In genomic region chr9:88523335-88523668, GRCm38 (mm10) we compare ENCODE assay signal across 7 mouse cellular contexts. TPM values are rescaled to one million over a fixed set of nuclear protein-coding genes. Genes with fewer than 3 reads are reported as not detected.
DNase-seq lines count a peak whose midpoint lies in the region; ATAC-seq and TF ChIP-seq lines count a peak whose summit lies in the region.

No protein-coding gene starts in this region.

- H3K27me3 ChIP-seq in lung, postnatal 0 days (replicated peaks; ENCODE audit: insufficient read depth, low read length), result no peaks in the 10 kb centered on the region
- no peaks in the 10 kb centered on the region for H3K27me3 ChIP-seq in forebrain, embryonic 11.5 days (ENCODE audit: control insufficient read depth, insufficient read depth, low read length)
- no peaks in the 10 kb centered on the region for H3K27me3 ChIP-seq in limb, embryonic 13.5 days
- H3K27me3 ChIP-seq in stomach, embryonic 14.5 days (ENCODE audit: control insufficient read depth, insufficient read depth, low read length), result no peaks in the 10 kb centered on the region

- TF ChIP-seq CTCF in lung, postnatal 0 days (IDR thresholded peaks at IDR 0.05), result no peak

- peak overlapping the region; percentile 64 for H3K4me3 ChIP-seq in lung, postnatal 0 days (ENCODE audit: low read depth, low read length)
- peak overlapping the region; percentile 88 for H3K4me3 ChIP-seq in forebrain, embryonic 11.5 days (ENCODE audit: low read depth, low read length)
- peak overlapping the region; percentile 60 for H3K4me3 ChIP-seq in limb, embryonic 13.5 days
- peak overlapping the region; percentile 96 for H3K4me3 ChIP-seq in stomach, embryonic 14.5 days (ENCODE audit: low read depth, low read length)

- 1% methylated on average over 16 of the region's 16 CpGs for WGBS in lung, postnatal 0 days
- WGBS in forebrain, embryonic 11.5 days, result 2% methylated on average over 16 of the region's 16 CpGs
- under 1% methylated on average over 16 of the region's 16 CpGs for WGBS in limb, embryonic 13.5 days
- 1% methylated on average over 16 of the region's 16 CpGs for WGBS in stomach, embryonic 14.5 days

- no peak overlapping the region for H3K9ac ChIP-seq in lung, postnatal 0 days (replicated peaks; ENCODE audit: low read depth)
- peak overlapping the region; percentile 99 for H3K9ac ChIP-seq in forebrain, embryonic 11.5 days (ENCODE audit: low read length)
- peak overlapping the region; percentile 90 for H3K9ac ChIP-seq in limb, embryonic 13.5 days
- peak overlapping the region; percentile 50 for H3K9ac ChIP-seq in stomach, embryonic 14.5 days (replicated peaks; ENCODE audit: low read depth, low read length)

- ATAC-seq in lung, postnatal 0 days, result no peak
- no peak for ATAC-seq in forebrain, embryonic 11.5 days (replicated peaks; ENCODE audit: low FRiP score)
- ATAC-seq in limb, embryonic 13.5 days (ENCODE audit: low FRiP score, low read depth), result no peak; the same call in 1 of the 2 replicates
- no peak for ATAC-seq in stomach, embryonic 14.5 days (ENCODE audit: insufficient number of reproducible peaks, insufficient read depth, low FRiP score, low read depth)

- no peaks in the 10 kb centered on the region for H3K9me3 ChIP-seq in lung, postnatal 0 days (ENCODE audit: low read length)
- no peaks in the 10 kb centered on the region for H3K9me3 ChIP-seq in forebrain, embryonic 11.5 days (ENCODE audit: control insufficient read depth, low read length)
- H3K9me3 ChIP-seq in limb, embryonic 13.5 days, result no peaks in the 10 kb centered on the region
- H3K9me3 ChIP-seq in stomach, embryonic 14.5 days (ENCODE audit: control insufficient read depth, low read depth, low read length), result no peaks in the 10 kb centered on the region

- peak overlapping the region; percentile 92; the same call in 1 of the 2 replicates for H3K27ac ChIP-seq in lung, postnatal 0 days (ENCODE audit: low read length)
- peak overlapping the region; percentile 88 for H3K27ac ChIP-seq in forebrain, embryonic 11.5 days (ENCODE audit: low read depth, low read length)
- H3K27ac ChIP-seq in limb, embryonic 13.5 days, result peak overlapping the region; percentile 78
- H3K27ac ChIP-seq in stomach, embryonic 14.5 days (ENCODE audit: low read length), result peak overlapping the region; percentile 83

- no peaks in the 10 kb centered on the region for H3K36me3 ChIP-seq in lung, postnatal 0 days (ENCODE audit: insufficient read depth, low read length)
- no peaks in the 10 kb centered on the region; the same call in 1 of the 2 replicates for H3K36me3 ChIP-seq in forebrain, embryonic 11.5 days (ENCODE audit: control insufficient read depth, insufficient read depth, low read length)
- H3K36me3 ChIP-seq in limb, embryonic 13.5 days, result peaks cover 14% of the 10 kb centered on the region
- peaks cover 13% of the 10 kb centered on the region for H3K36me3 ChIP-seq in stomach, embryonic 14.5 days (ENCODE audit: control insufficient read depth, insufficient read depth, low read length)

- 0 out of 2 replicates have a peak, but pooled peaks cover 4% of the 10 kb centered on the region for H3K4me1 ChIP-seq in lung, postnatal 0 days (ENCODE audit: insufficient read depth, low read depth, low read length)
- 0 out of 2 replicates have a peak, but pooled peaks cover 2% of the 10 kb centered on the region for H3K4me1 ChIP-seq in forebrain, embryonic 11.5 days (replicated peaks; ENCODE audit: control insufficient read depth, insufficient read depth, low read length)
- peaks cover 16% of the 10 kb centered on the region for H3K4me1 ChIP-seq in limb, embryonic 13.5 days
- peaks cover 6% of the 10 kb centered on the region; the same call in 1 of the 2 replicates for H3K4me1 ChIP-seq in stomach, embryonic 14.5 days (ENCODE audit: control insufficient read depth, insufficient read depth, low read length)

- no peak for TF ChIP-seq EP300 in lung, postnatal 0 days (IDR thresholded peaks at IDR 0.05)

- no peak for DNase-seq in lung, postnatal 0 days (ENCODE audit: low spot score)
- no peak for DNase-seq in lung, postnatal 14 days
- DNase-seq in forebrain, embryonic 11.5 days (ENCODE audit: low spot score), result no peak
- no peak for DNase-seq in cerebellum, postnatal 25 days
- DNase-seq in right cerebral cortex, postnatal 10 days (ENCODE audit: low spot score in 2 of 2), result no peak

- peak overlapping the region; percentile 65 for H3K4me2 ChIP-seq in lung, postnatal 0 days (replicated peaks; ENCODE audit: low read depth, low read length)
- H3K4me2 ChIP-seq in forebrain, embryonic 11.5 days (ENCODE audit: low read depth, low read length, severe bottlenecking), result peak overlapping the region; percentile 74
- H3K4me2 ChIP-seq in limb, embryonic 13.5 days (replicated peaks), result peak overlapping the region; percentile 78
- peak overlapping the region; percentile 57 for H3K4me2 ChIP-seq in stomach, embryonic 14.5 days (replicated peaks; ENCODE audit: low read depth, low read length)

RNA-seq across cellular contexts. Expression of gene Zfp949, which starts 24.5 kb away (rescaled TPM):
- polyA plus RNA-seq in lung, postnatal 0 days (2015; fragmentation: Nextera tagmentation; extraction: Ambion mirVana), result 10.5 and 11.5 TPM in 2 replicates
- polyA plus RNA-seq in forebrain, embryonic 11.5 days (2014; fragmentation: Nextera tagmentation; extraction: Ambion mirVana), result 7.8 and 10.1 TPM in 2 replicates
- polyA plus RNA-seq in limb, embryonic 13.5 days (2015; fragmentation: Nextera tagmentation; extraction: Ambion mirVana), result 14.7 and 15.5 TPM in 2 replicates
- 10.1 and 16.1 TPM in 2 replicates for polyA plus RNA-seq in stomach, embryonic 14.5 days (2014; fragmentation: Nextera tagmentation; extraction: Ambion mirVana)

RNA-seq across cellular contexts. Expression of gene Syncrip, which starts 40.9 kb away (rescaled TPM):
- polyA plus RNA-seq in lung, postnatal 0 days (2015; fragmentation: Nextera tagmentation; extraction: Ambion mirVana), result 36.0 and 38.8 TPM in 2 replicates
- polyA plus RNA-seq in forebrain, embryonic 11.5 days (2014; fragmentation: Nextera tagmentation; extraction: Ambion mirVana), result 141 and 148 TPM in 2 replicates
- polyA plus RNA-seq in limb, embryonic 13.5 days (2015; fragmentation: Nextera tagmentation; extraction: Ambion mirVana), result 114 TPM in 2 replicates
- 123 and 135 TPM in 2 replicates for polyA plus RNA-seq in stomach, embryonic 14.5 days (2014; fragmentation: Nextera tagmentation; extraction: Ambion mirVana)

RNA-seq across cellular contexts. Expression of gene Trim43a, which starts 57.4 kb away (rescaled TPM):
- polyA plus RNA-seq in lung, postnatal 0 days (2015; fragmentation: Nextera tagmentation; extraction: Ambion mirVana), result 0.08 TPM in 1 of 2 replicates, not detected in the other
- polyA plus RNA-seq in forebrain, embryonic 11.5 days (2014; fragmentation: Nextera tagmentation; extraction: Ambion mirVana), result not detected in 2 replicates
- 0.19 and 0.20 TPM in 2 replicates for polyA plus RNA-seq in limb, embryonic 13.5 days (2015; fragmentation: Nextera tagmentation; extraction: Ambion mirVana)
- polyA plus RNA-seq in stomach, embryonic 14.5 days (2014; fragmentation: Nextera tagmentation; extraction: Ambion mirVana), result not detected in 2 replicates
